Mouse (Mus musculus) kidney, postnatal 4 days (tissue): Measurements from ENCODE around the gene Kifc1.
"Not testable (repeated sequence)": the region's sequence is repeated elsewhere in the genome, so short reads cannot be mapped to it uniquely, and the experiment has no call there.

Experiments
- DNase-seq, 2 experiments: peaks; one replicate each; pipeline ENCODE4 v3.0.0; 2021; ENCODE audit warnings: mixed read lengths in 2 of 2

Gene Kifc1

DNA sequence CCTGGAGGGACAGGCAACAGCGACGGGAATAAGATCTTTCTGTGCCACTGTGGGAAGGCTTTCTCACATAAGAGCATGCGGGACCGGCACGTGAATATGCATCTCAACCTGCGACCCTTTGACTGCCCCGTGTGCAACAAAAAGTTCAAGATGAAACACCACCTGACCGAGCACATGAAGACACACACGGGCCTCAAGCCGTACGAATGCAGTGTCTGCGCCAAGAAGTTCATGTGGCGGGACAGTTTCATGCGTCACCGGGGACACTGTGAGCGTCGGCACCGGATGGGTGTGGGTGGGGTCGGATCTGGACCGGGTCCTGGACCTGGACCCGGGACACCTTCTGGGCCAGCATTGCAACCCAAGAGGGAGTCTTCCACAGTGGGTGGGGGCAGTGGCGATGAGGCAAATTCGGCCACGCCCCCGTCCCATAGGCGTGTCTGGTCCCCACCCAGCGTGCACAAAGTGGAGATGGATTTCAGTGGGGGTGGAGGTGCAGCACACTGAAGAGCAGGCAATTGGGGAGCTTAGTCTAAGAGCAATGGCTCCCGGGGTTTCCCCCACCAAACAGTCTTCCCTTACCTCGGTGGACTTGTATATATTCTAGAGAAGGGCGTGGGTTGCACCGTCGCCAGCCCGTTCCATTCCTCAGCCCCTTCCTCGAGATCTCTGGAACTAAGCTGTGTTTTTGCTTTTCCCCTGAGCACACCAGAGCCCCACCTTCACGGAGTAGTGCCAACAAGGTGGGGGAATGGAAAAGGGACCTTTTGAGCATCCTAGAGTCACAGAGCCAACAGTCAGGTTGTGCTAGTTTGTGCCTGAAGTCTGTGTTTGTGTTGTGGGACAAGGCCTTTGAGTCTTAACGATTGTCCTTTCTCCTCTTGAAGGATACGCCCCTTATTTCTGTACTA is 28.1 kb upstream of the Kifc1 start:
- peak; percentile 30 to 37 for DNase-seq

DNA sequence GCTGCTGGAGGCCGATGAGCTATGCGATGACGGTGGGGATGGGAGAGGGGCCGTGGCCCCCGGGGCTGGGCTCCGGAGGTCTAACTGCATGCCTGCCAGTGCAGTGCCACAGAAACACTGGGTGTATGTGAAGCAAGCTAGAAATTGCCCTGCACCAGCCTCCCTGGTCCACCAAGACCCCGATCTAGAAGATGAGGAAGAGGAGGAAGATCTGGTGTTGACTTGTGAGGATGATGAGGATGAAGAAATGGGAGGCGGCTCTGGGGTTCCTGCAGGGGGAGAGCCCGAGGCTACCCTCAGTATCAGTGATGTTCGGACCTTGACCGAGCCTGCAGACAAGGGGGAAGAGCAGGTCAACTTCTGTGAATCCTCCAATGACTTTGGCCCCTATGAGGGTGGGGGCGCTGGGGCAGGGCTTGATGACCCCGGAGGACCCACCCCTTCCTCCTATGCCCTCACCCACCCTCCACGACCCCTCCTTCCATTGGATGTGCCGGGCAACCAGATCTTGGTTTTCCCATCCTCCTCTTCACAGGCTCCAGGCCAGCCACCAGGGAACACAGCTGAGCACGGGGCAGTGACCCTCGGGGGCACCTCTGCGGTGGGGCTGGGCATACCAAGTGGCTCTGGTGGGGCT is 27.3 kb upstream of the Kifc1 start:
- DNase-seq = no peak

DNA sequence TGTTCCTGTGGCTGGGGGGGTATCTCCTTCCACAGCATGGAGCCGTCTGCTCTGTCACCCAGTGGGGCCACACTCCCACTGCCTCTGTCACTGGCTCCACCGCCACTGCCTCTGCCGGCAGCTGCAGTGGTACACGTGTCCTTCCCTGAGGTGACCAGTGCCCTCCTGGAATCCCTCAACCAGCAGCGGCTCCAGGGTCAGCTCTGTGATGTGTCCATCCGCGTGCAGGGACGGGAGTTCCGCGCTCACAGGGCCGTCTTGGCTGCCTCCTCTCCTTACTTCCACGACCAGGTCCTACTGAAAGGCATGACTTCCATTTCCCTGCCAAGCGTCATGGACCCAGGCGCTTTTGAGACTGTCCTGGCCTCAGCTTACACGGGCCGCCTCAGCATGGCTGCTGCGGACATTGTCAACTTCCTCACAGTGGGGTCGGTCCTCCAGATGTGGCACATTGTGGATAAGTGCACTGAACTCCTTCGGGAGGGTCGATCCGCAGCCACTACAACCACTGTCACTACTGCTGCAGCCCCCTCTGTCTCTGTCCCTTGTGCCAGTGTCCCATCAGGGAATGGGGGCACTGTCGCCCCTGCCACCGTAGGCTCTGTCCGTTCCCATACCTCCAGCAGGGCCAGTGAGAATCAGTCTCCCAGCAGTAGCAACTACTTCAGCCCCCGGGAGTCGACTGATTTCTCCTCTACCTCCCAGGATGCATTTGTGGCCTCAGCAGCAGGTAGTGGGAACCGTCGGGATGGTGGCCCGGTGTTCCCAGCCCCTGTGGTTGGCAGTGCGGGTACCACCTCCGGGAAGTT is 26.6 kb upstream of the Kifc1 start:
- peak in 1 of 2 experiments; percentile 41 for DNase-seq

DNA sequence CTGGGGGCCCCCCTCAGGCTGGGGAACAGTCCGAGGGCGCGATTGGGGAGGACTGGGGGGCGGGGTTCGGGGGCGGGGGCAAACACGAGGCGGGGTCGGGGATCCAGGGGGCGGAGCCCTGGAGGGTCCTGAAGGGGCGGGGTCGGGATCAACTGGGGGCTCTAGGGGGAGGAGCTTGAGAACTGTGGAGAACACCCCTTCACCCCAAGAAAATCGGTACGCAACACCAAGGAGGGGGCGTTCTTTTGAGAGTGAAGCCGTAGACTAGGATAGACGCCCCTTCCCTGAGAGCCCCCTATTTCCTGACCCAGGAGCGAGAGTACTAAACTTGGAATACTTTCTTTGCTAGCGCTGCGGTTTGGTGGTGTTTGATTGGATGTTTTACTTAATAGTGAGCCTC is 25.8 kb upstream of the Kifc1 start:
- DNase-seq = no peak

DNA sequence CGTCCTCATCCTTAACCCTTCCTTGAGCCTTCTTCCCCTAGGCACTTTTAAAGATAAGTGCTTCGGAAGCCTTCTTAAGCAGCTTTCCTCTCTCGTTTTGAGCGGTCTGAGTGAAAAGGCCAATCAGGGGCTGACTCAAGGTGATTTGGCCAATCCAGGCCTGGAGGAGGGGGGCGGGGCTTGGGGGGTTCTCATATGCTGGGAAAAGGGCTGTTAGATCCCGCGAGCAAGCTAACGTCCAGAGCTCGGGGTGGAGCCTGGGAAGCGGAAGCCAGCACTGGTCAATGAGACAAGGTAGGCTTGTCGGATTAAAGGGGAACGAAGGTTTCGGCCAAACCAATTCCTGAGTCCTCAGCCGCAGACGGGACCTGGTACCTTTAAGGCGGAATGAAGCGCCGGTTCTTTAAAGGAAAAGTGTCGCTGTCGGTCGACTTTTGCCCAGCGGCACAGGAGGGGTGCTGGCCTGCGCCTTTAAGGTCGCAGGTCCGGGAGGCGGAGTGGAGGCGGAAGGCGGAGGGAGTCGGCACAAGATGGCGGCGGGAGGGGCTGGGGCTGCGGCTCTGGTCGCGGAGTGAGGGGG is 25.3 kb upstream of the Kifc1 start, which contains the start of the genes Tapbp and Zbtb22:
TSS of gene Tapbp (plus strand) at position 229 of the 580 bp plus-strand sequence.
TSS of gene Zbtb22 (plus strand) at position 234 of the 580 bp plus-strand sequence.
- peak; percentile 97 to 99 for DNase-seq

DNA sequence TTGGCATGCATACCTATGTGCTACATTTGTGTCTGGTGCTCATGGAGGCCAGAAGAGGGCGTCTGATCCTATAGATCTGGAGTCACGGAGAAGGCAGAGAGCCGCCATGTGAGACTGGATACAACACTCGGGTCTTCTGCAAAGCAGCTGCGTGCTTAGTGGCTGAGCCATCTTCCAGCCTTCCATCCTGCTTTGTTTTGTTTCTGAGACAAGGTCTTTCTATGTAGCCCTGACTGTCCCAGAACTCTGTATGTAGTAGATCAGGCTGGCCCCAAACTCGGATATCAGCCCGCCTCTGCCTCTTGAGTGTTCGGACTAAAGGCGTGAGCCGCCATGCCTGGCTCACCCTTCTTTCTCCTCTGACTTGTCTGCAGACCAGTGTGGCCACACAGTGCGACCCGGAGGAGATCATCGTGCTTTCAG is 24.5 kb upstream of the Kifc1 start:
- no peak for DNase-seq

DNA sequence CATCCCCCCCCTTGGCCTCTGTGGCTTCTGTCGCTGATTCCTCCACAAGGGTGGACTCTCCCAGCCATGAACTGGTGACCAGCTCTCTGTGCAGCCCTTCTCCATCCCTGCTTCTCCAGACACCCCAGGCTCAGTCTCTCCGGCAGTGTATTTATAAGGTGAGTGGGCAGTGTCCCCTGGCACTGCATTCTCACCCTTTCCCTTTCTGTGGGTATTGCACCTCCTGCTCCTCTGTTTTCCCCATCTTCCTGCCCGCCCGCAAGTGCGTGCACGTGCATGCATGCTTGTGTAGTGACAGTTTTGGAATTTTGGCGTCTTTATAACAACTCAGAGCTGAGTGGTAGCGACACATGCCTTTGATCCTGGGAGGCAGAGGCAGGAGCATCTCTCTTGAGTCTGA is 23.4 kb upstream of the Kifc1 start:
- no peak for DNase-seq

DNA sequence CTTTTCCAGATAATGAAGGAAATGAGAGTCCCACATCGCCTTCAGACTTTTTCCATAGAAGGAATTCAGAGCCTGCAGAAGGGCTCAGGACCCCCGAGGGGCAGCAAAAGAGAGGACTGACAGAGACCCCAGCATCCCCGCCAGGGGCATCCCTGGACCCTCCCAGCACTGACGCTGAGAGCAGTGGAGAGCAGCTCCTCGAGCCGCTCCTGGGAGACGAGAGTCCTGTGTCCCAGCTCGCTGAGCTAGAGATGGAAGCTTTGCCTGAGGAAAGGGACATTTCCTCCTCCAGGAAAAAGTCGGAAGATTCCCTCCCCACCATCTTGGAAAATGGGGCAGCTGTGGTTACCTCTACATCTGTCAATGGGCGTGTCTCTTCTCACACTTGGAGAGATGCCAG is 22.8 kb upstream of the Kifc1 start:
- DNase-seq = no peak

DNA sequence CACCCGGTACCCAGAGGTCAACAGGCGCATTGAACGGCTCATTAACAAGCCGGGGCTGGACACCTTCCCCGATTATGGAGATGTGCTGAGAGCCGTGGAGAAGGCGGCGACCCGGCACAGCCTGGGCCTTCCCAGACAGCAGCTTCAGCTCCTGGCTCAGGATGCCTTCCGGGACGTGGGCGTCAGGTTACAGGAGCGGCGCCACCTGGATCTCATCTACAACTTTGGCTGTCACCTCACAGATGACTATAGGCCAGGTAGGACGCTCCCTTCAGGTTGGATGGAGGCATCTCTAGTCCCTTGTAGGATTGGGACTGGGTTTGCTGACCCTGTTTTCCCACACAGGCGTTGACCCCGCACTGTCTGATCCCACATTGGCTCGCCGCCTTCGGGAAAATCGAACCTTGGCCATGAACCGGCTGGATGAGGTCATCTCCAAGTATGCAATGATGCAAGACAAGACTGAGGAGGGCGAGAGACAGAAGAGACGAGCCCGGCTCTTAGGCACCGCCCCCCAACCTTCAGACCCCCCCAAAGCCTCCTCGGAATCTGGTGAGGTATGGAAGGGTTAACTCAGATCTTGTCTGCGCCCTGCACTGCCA is 21.5 kb upstream of the Kifc1 start:
- no peak for DNase-seq

DNA sequence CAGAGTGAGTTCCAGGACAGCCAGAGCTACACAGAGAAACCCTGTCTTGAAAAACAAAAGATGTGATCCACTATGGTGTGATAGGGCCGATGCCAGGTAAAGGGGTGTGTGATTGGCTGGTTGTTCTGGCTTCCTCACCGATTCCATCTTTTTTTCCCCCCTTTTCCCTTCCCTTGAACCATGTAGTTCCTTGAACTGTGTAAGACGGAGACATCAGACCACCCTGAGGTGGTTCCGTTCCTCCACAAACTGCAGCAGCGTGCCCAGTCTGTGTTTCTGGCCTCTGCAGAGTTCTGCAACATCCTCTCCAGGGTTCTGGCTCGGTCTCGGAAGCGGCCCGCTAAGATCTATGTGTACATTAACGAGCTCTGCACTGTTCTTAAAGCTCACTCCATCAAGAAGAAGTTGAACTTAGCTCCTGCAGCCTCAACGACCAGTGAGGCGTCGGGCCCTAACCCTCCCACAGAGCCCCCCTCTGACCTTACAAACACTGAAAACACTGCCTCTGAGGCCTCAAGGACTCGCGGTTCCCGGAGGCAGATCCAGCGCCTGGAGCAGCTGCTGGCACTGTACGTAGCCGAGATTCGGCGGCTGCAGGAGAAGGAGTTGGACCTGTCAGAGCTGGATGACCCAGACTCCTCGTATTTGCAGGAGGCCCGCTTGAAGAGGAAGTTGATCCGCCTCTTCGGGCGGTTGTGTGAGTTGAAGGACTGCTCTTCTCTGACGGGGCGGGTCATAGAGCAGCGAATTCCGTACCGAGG is 20.8 kb upstream of the Kifc1 start:
- no peak for DNase-seq

DNA sequence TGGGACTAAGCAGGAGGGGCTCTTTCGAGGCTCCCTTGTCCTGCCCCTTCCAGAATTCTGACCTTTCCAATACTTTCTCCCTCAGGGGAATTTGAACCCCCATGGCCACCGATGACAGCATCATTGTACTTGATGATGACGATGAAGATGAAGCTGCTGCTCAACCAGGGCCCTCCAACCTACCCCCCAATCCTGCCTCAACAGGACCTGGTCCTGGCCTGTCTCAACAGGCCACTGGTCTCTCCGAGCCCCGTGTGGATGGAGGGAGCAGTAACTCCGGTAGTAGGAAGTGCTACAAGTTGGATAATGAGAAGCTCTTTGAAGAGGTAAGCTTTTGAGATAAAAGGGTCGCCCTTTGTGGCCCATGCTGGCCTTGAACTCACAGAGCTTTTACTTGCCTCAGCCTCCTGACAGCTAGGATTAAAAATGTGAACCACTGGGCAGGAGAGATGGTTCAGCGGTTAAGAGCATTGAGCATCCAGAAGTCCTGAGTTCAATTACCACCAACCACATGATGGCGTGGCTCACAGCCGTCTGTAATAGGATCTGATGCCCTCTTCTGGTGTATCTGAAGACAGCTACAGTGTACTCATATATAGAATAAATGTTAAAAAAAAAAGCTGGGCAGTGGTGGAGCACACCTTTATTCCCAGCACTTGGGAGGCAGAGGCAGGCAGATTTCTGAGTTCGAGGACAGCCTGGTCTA is 20.0 kb upstream of the Kifc1 start:
- DNase-seq = no peak

DNA sequence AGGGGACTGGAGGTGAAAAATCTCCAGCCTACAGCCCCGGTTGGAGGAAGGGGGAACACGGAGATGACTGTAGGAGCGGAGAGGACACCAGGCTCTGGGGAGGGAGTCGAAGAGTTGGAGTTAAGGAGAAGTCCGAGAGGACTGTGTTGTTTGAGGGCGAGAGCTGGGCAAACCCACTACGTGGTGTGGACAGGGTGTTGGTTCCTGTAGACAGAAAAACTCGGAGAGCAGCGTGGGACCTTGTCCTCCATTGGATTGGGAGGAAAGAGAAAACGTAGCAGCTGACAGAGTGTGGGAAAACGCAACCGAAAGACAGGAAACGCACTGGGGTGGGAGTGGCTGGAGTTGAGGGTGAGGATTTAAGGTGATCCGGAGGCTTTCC is 19.4 kb upstream of the Kifc1 start:
- DNase-seq = peak; percentile 55 to 70

DNA sequence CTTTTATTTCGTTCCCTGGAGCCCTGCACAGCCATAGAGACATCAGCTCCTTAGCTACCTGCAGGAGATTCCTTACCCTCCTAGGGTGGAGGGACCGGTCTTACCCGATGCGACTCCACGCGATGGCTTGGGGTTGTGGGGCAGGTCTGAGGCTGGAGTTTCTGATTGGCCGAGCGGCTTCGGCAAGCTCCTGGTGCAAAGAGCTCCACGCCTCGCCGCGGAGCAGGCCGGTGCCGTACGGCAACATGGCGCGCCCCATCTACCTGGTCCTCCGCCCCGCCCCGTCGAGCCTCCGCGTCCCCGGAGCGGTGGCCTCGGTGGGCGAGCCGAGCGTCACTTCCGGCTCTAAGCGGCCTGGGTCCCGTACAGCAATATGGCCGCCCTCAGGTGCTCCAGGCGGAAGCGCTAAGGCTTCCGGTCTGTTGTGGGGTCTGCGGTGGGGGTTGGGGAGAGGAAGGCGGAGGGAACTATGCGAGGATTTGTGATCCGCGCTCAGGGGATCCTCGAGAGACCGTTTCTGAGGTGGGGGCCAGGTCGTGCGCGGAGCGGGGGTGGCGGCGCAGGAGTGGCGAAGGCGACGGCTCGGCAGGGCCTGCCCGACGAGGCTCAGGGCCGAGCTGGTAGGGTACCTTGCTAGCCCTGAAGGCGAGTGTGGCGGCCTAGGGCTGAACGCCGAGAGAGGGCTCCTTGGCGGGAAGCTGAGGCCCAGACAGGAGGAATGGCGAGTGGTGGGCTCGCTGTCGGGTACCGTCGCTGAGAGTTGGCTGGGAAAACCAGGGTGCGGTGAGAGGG is 18.8 kb upstream of the Kifc1 start, which contains the start of gene Daxx:
TSS of gene Daxx (plus strand) at position 338 of the 792 bp plus-strand sequence.
- DNase-seq = peak; percentile 99 to 100

DNA sequence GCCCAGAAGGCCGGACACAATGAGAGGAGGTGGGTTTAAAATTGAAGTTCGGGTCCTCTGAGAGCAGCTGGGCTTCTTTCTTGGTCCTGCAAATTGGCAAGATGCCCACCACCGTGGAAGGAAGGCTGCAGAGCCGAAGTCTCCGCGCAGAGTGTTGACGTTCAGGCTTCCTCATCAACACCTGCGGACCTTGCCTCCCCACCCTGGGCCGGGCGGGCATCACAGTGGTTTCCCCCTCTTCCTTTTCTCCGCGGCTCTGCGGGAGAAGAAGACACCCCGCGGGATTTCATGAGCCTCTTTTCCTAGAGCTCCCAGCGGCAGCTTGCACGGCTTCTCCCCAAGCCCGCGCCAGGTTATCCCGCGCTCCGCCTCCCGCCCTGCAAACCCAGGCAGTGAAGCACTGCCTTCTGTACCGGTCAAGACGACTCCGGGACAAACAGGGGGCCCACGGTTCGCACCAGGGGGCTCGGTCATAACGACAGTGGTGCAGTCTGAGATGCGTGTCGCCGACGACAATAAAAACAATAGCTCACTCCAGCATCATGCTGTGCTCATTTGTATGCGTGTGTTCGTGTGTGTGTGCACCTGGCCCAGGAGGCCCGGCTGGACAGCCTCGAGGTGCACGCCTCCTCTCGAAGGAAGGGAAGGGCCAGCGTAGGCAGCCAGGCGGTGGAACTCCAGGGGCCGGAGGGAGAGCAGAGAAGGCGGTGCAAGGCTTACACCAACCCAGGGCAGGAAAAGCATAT is 18.0 kb upstream of the Kifc1 start:
- peak; percentile 60 to 74 for DNase-seq

DNA sequence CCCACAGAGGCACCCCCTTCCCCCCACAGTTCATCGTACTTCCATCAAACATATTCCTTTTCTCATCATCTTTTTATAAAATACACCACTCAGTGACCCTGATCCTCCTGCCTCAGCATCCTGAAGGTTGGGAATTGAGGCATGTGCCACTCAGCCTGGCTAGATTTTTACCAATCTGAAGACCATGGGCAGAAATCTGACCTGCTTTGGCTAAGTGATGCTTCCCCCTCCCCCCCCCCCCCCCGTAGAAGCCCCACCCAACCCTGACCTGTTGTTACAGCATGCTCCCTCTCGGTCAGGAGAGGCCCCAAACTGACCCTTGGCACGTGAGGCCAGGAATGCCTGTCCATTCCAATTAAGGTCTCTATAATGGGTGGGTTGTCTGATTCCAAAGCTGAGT is 14.4 kb upstream of the Kifc1 start, which contains the start of gene Platr17:
TSS of gene Platr17 (plus strand) at position 301 of the 400 bp plus-strand sequence.
- DNase-seq = not testable (repeated sequence)

DNA sequence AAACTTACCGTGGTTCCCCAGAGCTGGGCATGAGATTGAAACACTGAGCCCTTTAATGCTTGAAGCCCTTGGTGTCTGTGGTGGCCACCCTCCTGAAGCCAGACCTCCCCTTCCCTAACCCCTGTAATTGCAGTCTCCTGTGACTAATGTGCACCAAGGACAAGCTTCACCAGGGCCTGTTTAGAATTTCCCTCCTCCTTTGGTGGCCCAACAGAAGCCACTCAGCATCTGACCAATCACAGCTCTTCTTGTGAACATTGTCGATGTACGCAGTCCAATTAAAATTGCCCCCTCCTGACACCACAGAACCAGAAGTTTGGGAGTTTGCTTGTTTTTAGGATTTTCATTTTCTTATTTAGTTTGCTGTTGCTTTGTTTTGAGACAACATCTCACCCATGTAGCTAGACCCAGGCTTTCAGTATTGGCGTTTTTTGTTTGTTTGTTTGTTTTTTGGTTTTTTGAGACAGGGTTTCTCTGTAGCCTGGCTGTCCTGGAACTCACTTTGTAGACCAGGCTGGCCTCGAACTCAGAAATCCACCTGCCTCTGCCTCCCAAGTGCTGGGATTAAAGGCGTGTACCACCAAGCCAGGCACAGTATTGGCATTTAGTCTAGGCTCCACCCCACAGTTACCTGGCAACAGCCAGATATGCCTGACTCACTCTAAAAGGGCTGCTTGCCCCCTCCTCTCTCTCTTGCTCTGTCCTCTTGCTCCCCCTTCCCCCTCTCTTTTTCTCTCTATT is 13.6 kb upstream of the Kifc1 start:
- not testable (repeated sequence) for DNase-seq

DNA sequence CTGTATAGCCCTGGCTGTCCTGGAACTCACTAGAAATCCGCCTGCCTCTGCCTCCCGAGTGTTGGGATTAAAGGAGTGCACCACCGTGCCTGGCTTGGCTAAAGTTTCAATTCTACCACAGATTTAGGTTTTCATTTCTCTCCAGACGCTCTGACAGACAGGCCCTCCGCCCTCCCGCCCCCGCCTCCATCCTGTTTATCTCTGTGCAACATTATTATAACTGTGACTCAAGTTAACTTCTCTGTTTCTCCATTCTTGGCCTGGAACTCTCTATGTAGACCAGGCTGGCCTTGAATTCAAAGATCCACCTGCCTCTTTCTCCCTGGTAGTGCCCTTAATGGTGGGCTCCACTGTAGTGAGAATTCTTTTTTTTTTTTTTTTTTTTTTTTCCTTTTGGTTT is 12.0 kb upstream of the Kifc1 start:
- no peak for DNase-seq

DNA sequence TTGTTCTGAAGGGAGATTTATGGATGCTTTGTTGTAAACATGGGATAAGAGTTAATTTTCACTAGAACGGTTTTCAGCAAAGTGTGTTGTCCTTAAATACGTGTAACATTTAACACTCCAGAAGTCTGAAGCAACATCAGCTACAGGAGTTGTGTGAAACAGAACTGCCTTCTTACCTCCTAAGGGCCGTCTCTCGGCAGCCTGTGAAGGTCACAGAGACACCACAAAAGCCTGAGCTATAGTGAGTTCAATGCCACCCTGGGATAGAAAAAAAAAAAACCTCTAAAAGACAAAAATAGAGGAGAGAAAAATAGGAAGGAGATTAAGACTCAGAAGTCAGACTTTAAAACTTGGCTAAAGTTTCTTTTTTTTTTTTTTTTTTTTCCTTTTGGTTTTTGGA is 11.6 kb upstream of the Kifc1 start:
- no peak for DNase-seq
